Mouse (Mus musculus): ENCODE measurements around the gene 1700093K21Rik.
"Not testable (repeated sequence)": the region's sequence is repeated elsewhere in the genome, so short reads cannot be mapped to it uniquely, and the experiment has no call there.

The 1700093K21Rik gene

GRCm38 (mm10) chr11:23520473-23521205, at the start of gene 1700093K21Rik:
TSS of gene 1700093K21Rik (minus strand) at chr11:23521155.
- no peak for DNase-seq (ENCODE audit: low spot score)

- DNase-seq (ENCODE audit: low spot score): peak; percentile 8
Observed at GRCm38 (mm10) chr11:23570130-23570529, 49.2 kb upstream of the 1700093K21Rik start.

DNA sequence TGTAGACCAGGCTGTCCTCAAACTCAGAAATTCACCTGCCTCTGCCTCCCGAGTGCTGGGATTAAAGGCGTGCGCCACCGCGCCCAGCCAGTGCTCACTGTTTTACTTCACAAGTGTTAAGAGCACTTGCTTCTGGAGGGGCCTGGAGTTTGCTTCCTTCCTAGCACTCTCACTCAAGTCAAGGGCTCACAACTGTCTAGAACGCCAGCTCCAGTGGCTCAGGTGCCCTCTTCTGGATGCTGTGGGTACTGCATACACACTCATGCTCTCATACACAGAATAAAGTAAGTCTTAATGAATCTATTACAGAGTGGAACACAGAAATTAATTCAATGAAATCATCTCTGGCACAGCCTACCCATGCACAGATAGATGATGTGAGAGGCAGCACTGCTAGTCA, 44.8 kb upstream of the 1700093K21Rik start:
- DNase-seq (ENCODE audit: low spot score): peak; percentile 46

GRCm38 (mm10) chr11:23557039-23557630, 36.2 kb upstream of the 1700093K21Rik start:
- no peak for DNase-seq (ENCODE audit: low spot score)

DNA sequence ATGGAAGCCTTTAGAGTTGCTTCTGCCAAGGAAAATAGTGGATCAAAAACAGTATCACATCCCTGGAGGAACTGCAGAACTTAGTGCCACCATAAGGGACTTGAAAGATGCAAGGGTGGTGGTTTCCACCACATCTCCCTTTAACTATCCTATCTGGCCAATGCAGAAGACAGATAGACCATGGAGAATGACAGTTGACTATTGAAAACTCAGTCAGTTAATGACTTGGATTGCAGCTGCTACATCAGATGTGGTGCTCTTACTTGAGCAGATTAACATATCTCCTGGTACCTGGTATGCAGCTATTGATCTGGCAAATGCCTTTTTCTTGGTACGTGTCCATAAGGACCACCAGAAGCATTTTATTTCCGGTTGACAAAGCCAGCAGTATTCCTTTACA, 16.5 kb upstream of the 1700093K21Rik start:
- no peak for DNase-seq (ENCODE audit: low spot score)

DNA sequence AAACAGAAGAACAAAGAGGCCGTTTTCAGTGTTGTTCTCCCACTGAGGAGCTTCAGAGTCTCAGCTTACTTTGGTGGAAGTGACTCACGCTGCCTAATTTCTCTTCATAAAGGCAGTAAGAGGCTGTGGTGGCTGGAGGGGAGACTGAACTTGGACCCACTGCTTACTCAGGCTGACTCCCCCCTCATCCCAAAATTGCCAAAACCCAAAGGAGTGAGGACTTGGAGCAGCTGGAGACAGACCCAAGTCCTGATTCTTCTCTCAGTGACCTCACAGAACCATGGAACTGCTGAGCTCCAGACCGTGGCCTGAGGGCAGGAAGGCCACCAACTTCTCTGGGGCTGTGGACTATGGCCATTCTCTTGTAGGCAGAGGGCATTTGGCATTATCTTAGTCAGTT, 2.0 kb downstream of the 1700093K21Rik start:
- no peak for DNase-seq (ENCODE audit: low spot score)

DNA sequence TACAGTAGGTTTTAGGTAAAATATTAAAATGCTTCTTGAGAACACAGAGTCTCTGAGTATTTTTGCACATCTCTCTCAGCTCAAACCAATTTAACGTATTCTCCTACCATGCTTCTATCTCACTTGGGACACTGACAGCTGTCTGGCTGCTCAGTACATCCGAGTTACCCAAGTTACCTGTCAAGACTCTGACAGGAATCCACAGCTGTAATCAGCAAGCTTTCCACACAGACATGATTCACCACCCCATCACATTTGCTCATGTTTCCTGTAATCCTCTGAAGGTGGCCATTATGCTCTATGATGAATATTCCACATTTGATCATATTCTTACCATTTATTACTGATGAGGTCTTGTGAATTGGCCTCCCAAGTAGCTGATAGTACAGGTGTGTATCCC, 5.6 kb downstream of the 1700093K21Rik start:
- no peak for DNase-seq (ENCODE audit: low spot score)

GRCm38 (mm10) chr11:23514785-23515184, 6.2 kb downstream of the 1700093K21Rik start:
- DNase-seq (ENCODE audit: low spot score): not testable (repeated sequence)

- DNase-seq (ENCODE audit: low spot score): not testable (repeated sequence)
Observed at GRCm38 (mm10) chr11:23504801-23505200, 16.2 kb downstream of the 1700093K21Rik start.

DNA sequence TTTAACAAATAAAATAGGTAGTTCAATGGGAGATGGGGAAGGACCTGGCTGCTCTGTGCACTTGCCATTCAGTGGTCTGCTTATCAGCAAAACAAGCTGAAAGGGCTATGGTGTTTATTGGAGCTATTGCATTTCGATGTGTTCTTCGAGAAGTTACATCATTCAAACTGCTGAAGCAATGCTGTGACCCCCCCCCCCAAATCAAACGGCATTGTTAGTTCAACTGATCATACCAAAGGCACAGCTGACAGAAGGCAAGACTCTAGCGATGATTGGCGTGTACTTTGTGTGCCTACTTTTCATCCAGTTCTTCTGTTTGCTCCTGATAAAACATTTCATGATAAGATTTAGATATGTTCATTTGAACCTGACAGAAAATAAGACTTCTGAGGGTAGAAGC, 22.3 kb downstream of the 1700093K21Rik start:
- DNase-seq (ENCODE audit: low spot score): no peak

DNA sequence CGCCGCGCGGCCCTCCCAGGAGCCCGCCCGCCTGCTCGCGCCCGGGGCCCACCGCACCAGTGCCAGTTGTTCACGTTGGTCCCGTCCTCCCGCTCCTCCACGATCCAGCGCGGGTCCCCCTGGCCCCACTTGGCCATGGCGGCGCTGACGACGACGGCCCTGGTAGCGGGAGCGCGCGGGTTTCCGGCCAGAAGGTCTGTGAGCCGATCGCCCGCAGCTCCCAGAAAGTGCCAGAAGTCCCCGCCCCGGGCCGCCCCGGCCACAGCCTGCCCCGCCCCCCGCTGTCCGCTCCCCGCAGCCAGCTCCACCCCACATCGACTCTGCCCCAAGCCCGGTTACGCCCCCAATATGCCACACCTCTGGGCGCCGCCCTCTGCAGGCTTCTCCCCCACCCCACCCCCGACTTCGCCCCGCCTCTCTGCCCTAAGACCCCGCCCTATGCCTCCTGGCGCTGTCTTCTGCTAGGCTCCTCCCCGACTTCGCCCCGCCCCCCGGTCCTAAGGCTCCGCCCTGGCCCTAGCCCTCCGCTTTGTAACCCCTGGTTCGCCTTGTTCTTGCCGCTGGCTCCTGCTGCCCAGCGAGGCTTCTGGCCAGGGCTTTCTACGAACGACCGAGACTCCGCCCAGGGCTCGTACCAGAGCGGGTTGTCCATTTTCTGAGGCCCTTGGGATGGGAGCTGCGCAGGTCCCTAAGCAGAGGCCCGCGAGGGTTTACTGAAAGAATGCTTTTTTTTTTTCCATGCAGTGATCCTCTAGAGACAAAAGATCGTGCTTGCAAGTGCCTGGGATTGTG, 23.0 kb downstream of the 1700093K21Rik start, which contains the start of gene Ahsa2:
Gene Ahsa2 (minus strand): TSS at position 313 of the 792 bp plus-strand sequence.
- DNase-seq (ENCODE audit: low spot score): peak; percentile 93

- no peak for DNase-seq (ENCODE audit: low spot score)
Observed at GRCm38 (mm10) chr11:23497335-23497717, 23.6 kb downstream of the 1700093K21Rik start.

- no peak for DNase-seq (ENCODE audit: low spot score)
Observed at GRCm38 (mm10) chr11:23496661-23497060, 24.3 kb downstream of the 1700093K21Rik start.

DNA sequence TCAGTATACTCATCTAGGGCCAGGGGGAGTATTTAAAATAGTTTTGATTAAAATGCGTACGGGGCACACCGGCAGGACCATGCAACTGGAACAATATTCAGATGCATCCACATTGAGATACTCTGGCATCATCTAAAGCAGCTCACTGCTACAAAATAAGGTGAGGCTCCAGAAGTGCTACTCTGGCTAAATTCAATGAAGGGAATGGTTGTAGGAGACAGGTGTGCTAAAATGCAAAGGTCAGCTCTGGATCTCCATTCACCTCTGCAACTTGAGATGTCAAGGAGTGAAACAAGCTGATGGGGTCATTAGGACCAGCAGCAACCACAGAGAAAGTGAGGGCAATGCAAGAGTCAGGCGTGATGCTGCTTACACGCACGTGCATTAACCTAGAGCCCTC, 25.7 kb downstream of the 1700093K21Rik start:
- no peak for DNase-seq (ENCODE audit: low spot score)

DNA sequence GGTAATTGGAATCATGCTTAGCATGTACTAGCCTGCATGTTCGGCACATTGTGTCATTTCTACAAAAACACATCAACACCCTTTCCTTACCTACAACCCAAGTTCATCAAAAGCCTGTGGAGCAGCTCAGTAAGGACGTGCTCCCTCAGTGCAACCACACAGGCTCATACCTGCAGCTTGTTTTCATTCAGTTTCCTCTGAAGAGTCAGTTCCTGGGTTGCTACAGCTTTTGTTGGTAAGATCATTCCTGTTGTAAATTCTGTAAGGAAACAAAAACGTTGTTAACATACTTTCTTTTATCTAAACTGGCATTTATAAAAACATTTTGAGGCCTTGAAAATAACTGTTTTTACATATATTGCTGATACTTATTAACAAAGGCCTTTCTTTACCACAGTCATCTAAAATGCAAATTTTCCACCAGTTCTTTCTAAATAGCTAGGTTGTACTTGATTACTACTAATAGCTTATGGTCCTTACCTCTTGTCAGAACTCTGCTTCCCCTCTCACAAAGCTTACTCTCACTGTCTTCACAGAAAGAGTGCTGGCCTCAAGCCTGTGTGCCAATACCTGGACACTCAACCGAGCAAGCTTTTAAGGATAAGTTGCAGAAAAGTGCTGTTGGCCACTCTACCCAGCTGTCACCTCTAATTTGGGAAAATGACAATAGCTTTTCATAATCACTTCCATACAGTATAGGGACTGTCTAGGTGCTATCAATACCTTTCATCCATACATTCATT, 28.7 kb downstream of the 1700093K21Rik start:
- no peak for DNase-seq (ENCODE audit: low spot score)

DNA sequence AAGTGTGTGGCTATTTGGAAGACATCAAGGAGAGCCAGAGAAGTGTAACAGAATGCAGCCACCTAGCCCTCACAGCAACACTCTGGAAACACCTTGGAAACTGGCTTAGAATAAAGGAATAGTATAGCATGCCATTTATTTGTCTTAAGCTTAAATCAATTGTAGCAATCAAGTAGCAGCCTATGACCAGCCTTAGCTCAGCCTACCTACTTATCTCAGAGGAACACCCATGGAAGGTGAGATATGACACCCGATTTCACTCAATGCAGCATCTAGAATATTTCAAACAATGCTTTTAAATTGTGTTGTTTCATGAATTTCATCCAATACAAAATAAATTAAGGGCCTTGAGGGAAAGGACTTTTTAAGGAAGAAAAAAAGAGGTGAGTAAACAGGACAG, 31.0 kb downstream of the 1700093K21Rik start:
- DNase-seq (ENCODE audit: low spot score): no peak

All from T-cell, adult 2 months (primary cell).